Mouse (Mus musculus): ENCODE measurements around the gene Ptpn6. TPM values are rescaled to one million over a fixed set of nuclear protein-coding genes. Genes with fewer than 3 reads are reported as not detected.
A peak's percentile ranks its signal among the peaks of the same experiment; 100 is the strongest.

Gene Ptpn6
- polyA plus RNA-seq, 1 experiment: 6.5 TPM

GRCm38 (mm10) chr6:124769101-124769765, 30.7 kb upstream of the Ptpn6 start, which contains the start of gene Eno2:
Gene Eno2 (minus strand): TSS chr6:124769673.
- TF ChIP-seq POLR2A (IDR thresholded peaks at IDR 0.05; ENCODE audit: extremely low read depth, insufficient read depth, low read length) (peak; percentile 58; the same call in 1 of the 2 replicates), CTCF (IDR thresholded peaks at IDR 0.05; ENCODE audit: extremely low read depth, insufficient read depth, low read length) (no peak)
- Histone ChIP-seq H3K4me1 (ENCODE audit: control insufficient read depth, insufficient read depth, low read length) (no peaks in the 10 kb centered on the region), H3K4me3 (ENCODE audit: insufficient read depth, low read length) (peak within 1 kb of the TSS; percentile 96), H3K27ac (ENCODE audit: insufficient read depth, low read length) (peak within 1 kb of the TSS; percentile 73)

- Histone ChIP-seq H3K4me3 (ENCODE audit: insufficient read depth, low read length) (peak overlapping the region; percentile 96), H3K4me1 (ENCODE audit: control insufficient read depth, insufficient read depth, low read length) (no peaks in the 10 kb centered on the region), H3K27ac (ENCODE audit: insufficient read depth, low read length) (peak overlapping the region; percentile 73)
- TF ChIP-seq POLR2A (IDR thresholded peaks at IDR 0.05; ENCODE audit: extremely low read depth, insufficient read depth, low read length) (no peak), CTCF (IDR thresholded peaks at IDR 0.05; ENCODE audit: extremely low read depth, insufficient read depth, low read length) (no peak)
Measured at GRCm38 (mm10) chr6:124768704-124769044, 30.2 kb upstream of the Ptpn6 start.

- TF ChIP-seq CTCF (IDR thresholded peaks at IDR 0.05; ENCODE audit: extremely low read depth, insufficient read depth, low read length): no peak
- TF ChIP-seq POLR2A (IDR thresholded peaks at IDR 0.05; ENCODE audit: extremely low read depth, insufficient read depth, low read length): peak; percentile 74; the same call in 1 of the 2 replicates
- H3K27ac ChIP-seq (ENCODE audit: insufficient read depth, low read length): peak overlapping the region; percentile 73
- peak overlapping the region; percentile 96 for H3K4me3 ChIP-seq (ENCODE audit: insufficient read depth, low read length)
- H3K4me1 ChIP-seq (ENCODE audit: control insufficient read depth, insufficient read depth, low read length): no peaks in the 10 kb centered on the region
Measured at GRCm38 (mm10) chr6:124767920-124768703, 29.6 kb upstream of the Ptpn6 start.

GRCm38 (mm10) chr6:124767536-124767919, 29.0 kb upstream of the Ptpn6 start:
- Histone ChIP-seq H3K4me3 (ENCODE audit: insufficient read depth, low read length) (peak overlapping the region; percentile 96), H3K27ac (ENCODE audit: insufficient read depth, low read length) (no peak overlapping the region)

GRCm38 (mm10) chr6:124765951-124766350, 27.4 kb upstream of the Ptpn6 start:
- TF ChIP-seq CTCF (IDR thresholded peaks at IDR 0.05; ENCODE audit: extremely low read depth, insufficient read depth, low read length) (no peak), POLR2A (IDR thresholded peaks at IDR 0.05; ENCODE audit: extremely low read depth, insufficient read depth, low read length) (peak; percentile 15; the same call in 1 of the 2 replicates)
- H3K4me3 ChIP-seq (ENCODE audit: insufficient read depth, low read length): no peak overlapping the region
- no peak overlapping the region for H3K27ac ChIP-seq (ENCODE audit: insufficient read depth, low read length)
- no peaks in the 10 kb centered on the region for H3K4me1 ChIP-seq (ENCODE audit: control insufficient read depth, insufficient read depth, low read length)

More at GRCm38 (mm10) chr6:124767536-124767919, 29.0 kb upstream of the Ptpn6 start:
- TF ChIP-seq CTCF (IDR thresholded peaks at IDR 0.05; ENCODE audit: extremely low read depth, insufficient read depth, low read length): no peak
- no peak for TF ChIP-seq POLR2A (IDR thresholded peaks at IDR 0.05; ENCODE audit: extremely low read depth, insufficient read depth, low read length)
- H3K4me1 ChIP-seq (ENCODE audit: control insufficient read depth, insufficient read depth, low read length): no peaks in the 10 kb centered on the region

- peak overlapping the region; percentile 20; the same call in 1 of the 2 replicates for H3K27ac ChIP-seq (ENCODE audit: insufficient read depth, low read length)
- peaks cover 4% of the 10 kb centered on the region for H3K4me1 ChIP-seq (ENCODE audit: control insufficient read depth, insufficient read depth, low read length)
- no peak overlapping the region for H3K4me3 ChIP-seq (ENCODE audit: insufficient read depth, low read length)
- TF ChIP-seq CTCF (IDR thresholded peaks at IDR 0.05; ENCODE audit: extremely low read depth, insufficient read depth, low read length): peak; percentile 90
- TF ChIP-seq POLR2A (IDR thresholded peaks at IDR 0.05; ENCODE audit: extremely low read depth, insufficient read depth, low read length): peak; percentile 68; the same call in 1 of the 2 replicates
Measured at GRCm38 (mm10) chr6:124759259-124759658, 20.7 kb upstream of the Ptpn6 start.

- TF ChIP-seq POLR2A (IDR thresholded peaks at IDR 0.05; ENCODE audit: extremely low read depth, insufficient read depth, low read length) (no peak), CTCF (IDR thresholded peaks at IDR 0.05; ENCODE audit: extremely low read depth, insufficient read depth, low read length) (no peak)
Measured at GRCm38 (mm10) chr6:124758849-124759232, 20.3 kb upstream of the Ptpn6 start.

GRCm38 (mm10) chr6:124757909-124758848, 19.7 kb upstream of the Ptpn6 start:
- Histone ChIP-seq H3K4me3 (ENCODE audit: insufficient read depth, low read length) (peak overlapping the region; percentile 85; the same call in 1 of the 2 replicates), H3K4me1 (ENCODE audit: control insufficient read depth, insufficient read depth, low read length) (peaks cover 6% of the 10 kb centered on the region), H3K27ac (ENCODE audit: insufficient read depth, low read length) (peak overlapping the region; percentile 76)
- TF ChIP-seq POLR2A (IDR thresholded peaks at IDR 0.05; ENCODE audit: extremely low read depth, insufficient read depth, low read length) (peak; percentile 24; the same call in 1 of the 2 replicates), CTCF (IDR thresholded peaks at IDR 0.05; ENCODE audit: extremely low read depth, insufficient read depth, low read length) (no peak)

More at GRCm38 (mm10) chr6:124758849-124759232, 20.3 kb upstream of the Ptpn6 start:
- Histone ChIP-seq H3K4me1 (ENCODE audit: control insufficient read depth, insufficient read depth, low read length) (peaks cover 4% of the 10 kb centered on the region), H3K4me3 (ENCODE audit: insufficient read depth, low read length) (no peak overlapping the region), H3K27ac (ENCODE audit: insufficient read depth, low read length) (peak overlapping the region; percentile 20)
